Mouse (Mus musculus): ENCODE measurements around the gene Ccdc22. TPM values are rescaled to one million over a fixed set of nuclear protein-coding genes. Genes with fewer than 3 reads are reported as not detected.

Gene Ccdc22
- polyA plus RNA-seq, 1 experiment from 2014 or later: 22.4 TPM

DNA sequence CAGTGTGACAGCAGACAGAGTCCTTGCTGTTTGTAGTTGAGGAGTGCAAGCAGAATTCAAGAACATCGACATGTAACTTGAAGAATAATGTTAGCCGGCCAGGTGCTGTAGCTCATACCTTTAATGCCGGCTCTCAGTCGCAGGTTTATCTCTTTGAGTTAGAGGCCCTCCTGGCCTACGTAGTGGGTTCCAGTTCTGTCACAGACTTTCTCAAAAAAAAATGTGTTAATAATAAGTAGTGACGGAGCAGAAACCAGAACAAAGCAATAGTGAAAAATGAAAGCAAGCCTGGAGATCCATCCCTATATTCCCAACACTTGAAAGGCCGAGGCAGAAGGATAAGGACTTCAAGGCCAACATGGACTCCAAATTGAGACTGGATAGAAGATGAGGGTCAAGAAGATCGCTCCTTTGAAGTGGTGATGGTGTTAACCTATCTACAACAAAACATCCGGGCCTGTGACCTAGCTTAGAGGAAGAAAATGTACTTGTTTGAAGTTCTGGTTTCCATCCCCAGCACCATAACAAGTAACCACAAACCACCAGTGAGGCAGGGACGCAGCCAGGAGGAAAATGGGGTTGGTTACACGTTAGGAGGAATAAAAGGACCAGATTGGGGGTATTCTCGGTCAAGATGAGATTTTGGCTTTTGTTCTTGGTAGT, 12.7 kb upstream of the Ccdc22 start:
- ATAC-seq (ENCODE audit: low FRiP score) (no peak), DNase-seq (ENCODE audit: low spot score) (no peak)
- no peaks in the 10 kb centered on the region for H3K27me3 ChIP-seq (ENCODE audit: control insufficient read depth, insufficient read depth, low read length)
- no peak overlapping the region for H3K27ac ChIP-seq (ENCODE audit: low read depth, low read length)
- no peak overlapping the region for H3K4me2 ChIP-seq (replicated peaks; ENCODE audit: low read depth, low read length)
- no peaks in the 10 kb centered on the region for H3K4me1 ChIP-seq (replicated peaks; ENCODE audit: control insufficient read depth, insufficient read depth, low read length)
- H3K9me3 ChIP-seq (ENCODE audit: control insufficient read depth, low read length): no peaks in the 10 kb centered on the region
- no peak overlapping the region for H3K4me3 ChIP-seq (ENCODE audit: low read depth, low read length)
- H3K36me3 ChIP-seq (ENCODE audit: control insufficient read depth, insufficient read depth, low read length): no peaks in the 10 kb centered on the region
- 85% methylated on average over 12 of the region's 12 CpGs for WGBS
- no peak overlapping the region for H3K9ac ChIP-seq (ENCODE audit: low read depth, low read length)

GRCm38 (mm10) chrX:7610536-7611258, 5.4 kb upstream of the Ccdc22 start:
- peak; percentile 21 for DNase-seq (ENCODE audit: low spot score)
- peak; percentile 53 for ATAC-seq (ENCODE audit: low FRiP score)
- no peak overlapping the region for H3K27ac ChIP-seq (ENCODE audit: low read depth, low read length)
- H3K4me3 ChIP-seq (ENCODE audit: low read depth, low read length): peak overlapping the region; percentile 23
- H3K36me3 ChIP-seq (ENCODE audit: control insufficient read depth, insufficient read depth, low read length): no peaks in the 10 kb centered on the region
- WGBS: 19% methylated on average over 26 of the region's 26 CpGs
- no peaks in the 10 kb centered on the region for H3K4me1 ChIP-seq (replicated peaks; ENCODE audit: control insufficient read depth, insufficient read depth, low read length)
- H3K9me3 ChIP-seq (ENCODE audit: control insufficient read depth, low read length): no peaks in the 10 kb centered on the region
- peak overlapping the region; percentile 67 for H3K4me2 ChIP-seq (replicated peaks; ENCODE audit: low read depth, low read length)
- H3K27me3 ChIP-seq (ENCODE audit: control insufficient read depth, insufficient read depth, low read length): no peaks in the 10 kb centered on the region
- 0 out of 2 replicates have a peak overlapping the region, but pooled peaks have one; percentile 27 for H3K9ac ChIP-seq (ENCODE audit: low read depth, low read length)

DNA sequence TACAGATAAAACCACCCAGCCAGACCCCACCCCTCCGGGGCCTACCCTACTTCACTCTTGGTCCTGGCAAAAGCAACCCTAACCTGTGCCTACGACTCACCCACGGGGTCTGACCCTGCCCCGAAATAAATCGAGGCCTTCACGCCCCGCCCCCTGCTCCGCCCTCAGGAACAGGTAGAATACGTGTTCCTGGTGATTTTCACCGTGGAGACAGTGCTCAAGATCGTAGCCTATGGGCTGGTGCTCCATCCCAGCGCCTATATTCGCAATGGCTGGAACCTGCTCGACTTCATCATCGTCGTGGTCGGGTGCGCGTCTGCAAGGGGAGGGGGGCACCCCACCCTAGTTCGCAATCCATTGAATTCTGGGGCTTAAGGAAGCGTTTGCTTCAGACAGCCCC, 4.7 kb upstream of the Ccdc22 start:
- no peak overlapping the region for H3K27ac ChIP-seq (ENCODE audit: low read depth, low read length)
- H3K4me2 ChIP-seq (replicated peaks; ENCODE audit: low read depth, low read length): peak overlapping the region; percentile 67
- H3K9me3 ChIP-seq (ENCODE audit: control insufficient read depth, low read length): no peaks in the 10 kb centered on the region
- 21% methylated on average over 21 of the region's 21 CpGs for WGBS
- peak overlapping the region; percentile 23 for H3K4me3 ChIP-seq (ENCODE audit: low read depth, low read length)
- DNase-seq (ENCODE audit: low spot score) (peak; percentile 0), ATAC-seq (ENCODE audit: low FRiP score) (no peak)
- H3K4me1 ChIP-seq (replicated peaks; ENCODE audit: control insufficient read depth, insufficient read depth, low read length): no peaks in the 10 kb centered on the region
- H3K27me3 ChIP-seq (ENCODE audit: control insufficient read depth, insufficient read depth, low read length): no peaks in the 10 kb centered on the region
- no peaks in the 10 kb centered on the region for H3K36me3 ChIP-seq (ENCODE audit: control insufficient read depth, insufficient read depth, low read length)
- H3K9ac ChIP-seq (ENCODE audit: low read depth, low read length): 0 out of 2 replicates have a peak overlapping the region, but pooled peaks have one; percentile 27

DNA sequence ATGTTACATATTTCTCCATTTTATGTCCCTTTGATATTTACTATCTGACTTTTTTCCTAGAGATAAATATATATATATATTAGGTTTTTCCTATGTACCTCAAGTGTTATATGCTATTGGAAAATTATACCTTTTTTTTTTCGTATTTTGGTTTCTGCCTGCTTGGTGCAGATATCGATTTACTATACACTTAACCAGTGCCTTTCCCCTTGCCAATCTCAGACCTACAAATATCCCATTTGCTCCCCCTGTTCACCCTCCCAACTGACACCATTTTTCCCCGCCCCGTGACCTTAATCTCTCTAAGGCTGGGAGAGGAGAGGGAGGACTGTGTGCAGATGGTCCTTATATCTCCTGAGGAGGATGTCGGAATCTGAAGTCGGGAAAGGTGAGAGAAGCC, 1.5 kb upstream of the Ccdc22 start, which contains the start of gene Cacna1f:
Gene Cacna1f (plus strand): TSS at position 301 of the 400 bp plus-strand sequence.
- Histone ChIP-seq H3K4me1 (replicated peaks; ENCODE audit: control insufficient read depth, insufficient read depth, low read length) (no peaks in the 10 kb centered on the region), H3K36me3 (ENCODE audit: control insufficient read depth, insufficient read depth, low read length) (no peaks in the 10 kb centered on the region), H3K9me3 (ENCODE audit: control insufficient read depth, low read length) (no peaks in the 10 kb centered on the region), H3K27me3 (ENCODE audit: control insufficient read depth, insufficient read depth, low read length) (no peaks in the 10 kb centered on the region), H3K4me3 (ENCODE audit: low read depth, low read length) (no peak within 1 kb of the TSS), H3K4me2 (replicated peaks; ENCODE audit: low read depth, low read length) (no peak within 1 kb of the TSS), H3K27ac (ENCODE audit: low read depth, low read length) (no peak within 1 kb of the TSS), H3K9ac (ENCODE audit: low read depth, low read length) (no peak within 1 kb of the TSS)
- DNase-seq (ENCODE audit: low spot score) (no peak), ATAC-seq (ENCODE audit: low FRiP score) (no peak)
- 87% methylated on average over 6 of the region's 6 CpGs for WGBS

DNA sequence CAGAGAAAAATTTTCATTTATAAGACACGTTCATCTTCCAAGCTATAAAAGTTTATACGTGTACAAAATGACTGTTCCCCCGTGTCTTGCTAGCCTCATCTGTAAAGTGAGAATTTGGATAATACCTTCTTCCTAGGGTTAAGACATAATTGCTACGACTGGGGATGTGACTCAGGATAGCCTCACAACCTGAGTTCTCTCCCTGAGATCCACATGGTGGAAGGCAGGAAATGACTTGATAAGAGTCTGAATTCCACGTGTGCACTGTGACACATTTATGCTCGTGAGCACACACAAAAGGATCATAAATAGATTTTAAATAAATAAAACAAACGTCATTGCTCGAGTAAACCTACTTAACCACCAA, 241 bp upstream of the Ccdc22 start:
- H3K4me2 ChIP-seq (replicated peaks; ENCODE audit: low read depth, low read length): no peak overlapping the region
- WGBS: 55% methylated on average over 8 of the region's 8 CpGs
- ATAC-seq (ENCODE audit: low FRiP score): peak; percentile 65

GRCm38 (mm10) chrX:7604004-7604403, 1.3 kb downstream of the Ccdc22 start:
- DNase-seq (ENCODE audit: low spot score) (no peak), ATAC-seq (ENCODE audit: low FRiP score) (no peak)
- H3K27ac ChIP-seq (ENCODE audit: low read depth, low read length): no peak overlapping the region
- H3K9me3 ChIP-seq (ENCODE audit: control insufficient read depth, low read length): no peaks in the 10 kb centered on the region
- H3K27me3 ChIP-seq (ENCODE audit: control insufficient read depth, insufficient read depth, low read length): no peaks in the 10 kb centered on the region
- no peak overlapping the region for H3K4me2 ChIP-seq (replicated peaks; ENCODE audit: low read depth, low read length)
- no peaks in the 10 kb centered on the region for H3K36me3 ChIP-seq (ENCODE audit: control insufficient read depth, insufficient read depth, low read length)
- WGBS: 92% methylated on average over 7 of the region's 7 CpGs
- no peak overlapping the region for H3K9ac ChIP-seq (ENCODE audit: low read depth, low read length)
- no peak overlapping the region for H3K4me3 ChIP-seq (ENCODE audit: low read depth, low read length)
- no peaks in the 10 kb centered on the region for H3K4me1 ChIP-seq (replicated peaks; ENCODE audit: control insufficient read depth, insufficient read depth, low read length)

More for the DNA sequence above, 241 bp upstream of the Ccdc22 start:
- no peaks in the 10 kb centered on the region for H3K4me1 ChIP-seq (replicated peaks; ENCODE audit: control insufficient read depth, insufficient read depth, low read length)
- H3K9ac ChIP-seq (ENCODE audit: low read depth, low read length): no peak overlapping the region
- H3K36me3 ChIP-seq (ENCODE audit: control insufficient read depth, insufficient read depth, low read length): no peaks in the 10 kb centered on the region
- no peak overlapping the region for H3K27ac ChIP-seq (ENCODE audit: low read depth, low read length)
- H3K27me3 ChIP-seq (ENCODE audit: control insufficient read depth, insufficient read depth, low read length): no peaks in the 10 kb centered on the region
- H3K9me3 ChIP-seq (ENCODE audit: control insufficient read depth, low read length): no peaks in the 10 kb centered on the region
- DNase-seq (ENCODE audit: low spot score): no peak
- no peak overlapping the region for H3K4me3 ChIP-seq (ENCODE audit: low read depth, low read length)

DNA sequence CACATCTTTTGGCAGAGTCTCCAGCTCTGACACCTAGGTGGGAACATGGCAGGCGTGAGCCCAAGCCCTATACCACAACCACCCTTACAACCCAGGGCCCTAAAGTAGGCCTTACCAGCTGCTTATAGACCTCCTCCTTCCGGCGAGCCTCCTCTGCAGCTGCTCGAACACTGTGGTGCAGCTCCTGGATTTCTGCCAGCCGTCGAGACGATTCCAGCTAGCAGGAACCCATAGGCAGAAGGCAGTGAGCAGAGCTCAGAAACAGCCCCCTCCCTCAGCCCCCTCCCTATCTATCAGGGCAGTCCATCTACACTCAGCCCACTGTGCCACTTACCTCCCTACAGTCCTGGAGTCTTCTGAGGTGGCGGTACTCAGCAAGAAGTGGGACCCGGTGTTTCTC, 9.9 kb downstream of the Ccdc22 start:
- Histone ChIP-seq H3K9me3 (ENCODE audit: control insufficient read depth, low read length) (no peaks in the 10 kb centered on the region; the same call in 1 of the 2 replicates), H3K9ac (ENCODE audit: low read depth, low read length) (no peak overlapping the region), H3K27ac (ENCODE audit: low read depth, low read length) (no peak overlapping the region), H3K36me3 (ENCODE audit: control insufficient read depth, insufficient read depth, low read length) (no peaks in the 10 kb centered on the region), H3K4me1 (replicated peaks; ENCODE audit: control insufficient read depth, insufficient read depth, low read length) (no peaks in the 10 kb centered on the region), H3K4me2 (replicated peaks; ENCODE audit: low read depth, low read length) (no peak overlapping the region), H3K27me3 (ENCODE audit: control insufficient read depth, insufficient read depth, low read length) (no peaks in the 10 kb centered on the region), H3K4me3 (ENCODE audit: low read depth, low read length) (no peak overlapping the region)
- 95% methylated on average over 9 of the region's 9 CpGs for WGBS
- DNase-seq (ENCODE audit: low spot score) (no peak), ATAC-seq (ENCODE audit: low FRiP score) (no peak)

GRCm38 (mm10) chrX:7586356-7586755, 19.0 kb downstream of the Ccdc22 start:
- Histone ChIP-seq H3K27ac (ENCODE audit: low read depth, low read length) (no peak overlapping the region), H3K9me3 (ENCODE audit: control insufficient read depth, low read length) (no peaks in the 10 kb centered on the region), H3K36me3 (ENCODE audit: control insufficient read depth, insufficient read depth, low read length) (no peaks in the 10 kb centered on the region), H3K4me1 (replicated peaks; ENCODE audit: control insufficient read depth, insufficient read depth, low read length) (no peaks in the 10 kb centered on the region), H3K4me3 (ENCODE audit: low read depth, low read length) (no peak overlapping the region), H3K9ac (ENCODE audit: low read depth, low read length) (no peak overlapping the region), H3K27me3 (ENCODE audit: control insufficient read depth, insufficient read depth, low read length) (no peaks in the 10 kb centered on the region), H3K4me2 (replicated peaks; ENCODE audit: low read depth, low read length) (no peak overlapping the region)
- ATAC-seq (ENCODE audit: low FRiP score) (no peak), DNase-seq (ENCODE audit: low spot score) (no peak)
- 97% methylated on average over 4 of the region's 5 CpGs for WGBS

- DNase-seq (ENCODE audit: low spot score) (no peak), ATAC-seq (ENCODE audit: low FRiP score) (no peak)
- H3K27me3 ChIP-seq (ENCODE audit: control insufficient read depth, insufficient read depth, low read length): no peaks in the 10 kb centered on the region
- no peaks in the 10 kb centered on the region for H3K4me1 ChIP-seq (replicated peaks; ENCODE audit: control insufficient read depth, insufficient read depth, low read length)
- no peaks in the 10 kb centered on the region for H3K9me3 ChIP-seq (ENCODE audit: control insufficient read depth, low read length)
- H3K9ac ChIP-seq (ENCODE audit: low read depth, low read length): no peak overlapping the region
- H3K4me3 ChIP-seq (ENCODE audit: low read depth, low read length): no peak overlapping the region
- 93% methylated on average over 11 of the region's 11 CpGs for WGBS
- no peaks in the 10 kb centered on the region for H3K36me3 ChIP-seq (ENCODE audit: control insufficient read depth, insufficient read depth, low read length)
- no peak overlapping the region for H3K4me2 ChIP-seq (replicated peaks; ENCODE audit: low read depth, low read length)
- no peak overlapping the region for H3K27ac ChIP-seq (ENCODE audit: low read depth, low read length)
Measured at GRCm38 (mm10) chrX:7583881-7584280, 21.4 kb downstream of the Ccdc22 start.
